Mouse (Mus musculus) forebrain, embryonic 12.5 days (tissue): Measurements from ENCODE around the gene Safb. TPM values are rescaled to one million over a fixed set of nuclear protein-coding genes. Genes with fewer than 3 reads are reported as not detected.
"Not testable (repeated sequence)": the region's sequence is repeated elsewhere in the genome, so short reads cannot be mapped to it uniquely, and the experiment has no call there.

ENCODE experiments used
- ATAC-seq: fragments of 200-750 bp; cut with Nextera tagmentation; 2 replicates; pipeline ENCODE4 v1.8.0; 2017; ENCODE audit warnings: moderate TSS enrichment; ENCODE audit not compliant: low FRiP score
- H3K27ac ChIP-seq: fragments of 300-500 bp; sonication (generic); 2 replicates; pipeline ENCODE4 v1.5.1; 2016; ENCODE audit warnings: mild to moderate bottlenecking
- H3K27me3 ChIP-seq: fragments of 300-500 bp; sonication (generic); 2 replicates; pipeline ENCODE4 v1.6.1; 2016; ENCODE audit warnings: mild to moderate bottlenecking
- H3K36me3 ChIP-seq: fragments of 300-500 bp; sonication (generic); replicated peaks from 2 replicates; pipeline ENCODE4 v1.6.1; 2016; ENCODE audit warnings: mild to moderate bottlenecking
- H3K4me1 ChIP-seq: fragments of 300-500 bp; sonication (generic); 2 replicates; pipeline ENCODE4 v1.6.1; 2016
- H3K4me2 ChIP-seq: fragments of 300-500 bp; sonication (generic); 2 replicates; pipeline ENCODE4 v1.6.1; 2016; ENCODE audit warnings: mild to moderate bottlenecking, moderate library complexity
- H3K4me3 ChIP-seq: fragments of 300-500 bp; sonication (generic); replicated peaks from 2 replicates; pipeline ENCODE4 v1.5.1; 2016; ENCODE audit warnings: mild to moderate bottlenecking
- H3K9ac ChIP-seq: fragments of 300-500 bp; sonication (generic); 2 replicates; pipeline ENCODE4 v1.6.1; 2016; ENCODE audit warnings: mild to moderate bottlenecking
- H3K9me3 ChIP-seq: fragments of 300-500 bp; sonication (generic); 2 replicates; pipeline ENCODE4 v1.6.1; 2016
- WGBS: fragments of 180-500 bp; shearing (Covaris S2); methylation state at CpG from one replicate; pipeline ENCODE4 v1.1.7; 2016; 5-methylcytosine and 5-hydroxymethylcytosine counted together
- polyA plus RNA-seq: library from polyadenylated mRNA; unstranded; fragments of >200 nt; fragmentation: Nextera tagmentation; extraction: Ambion mirVana; gene quantifications from 2 replicates; pipeline ENCODE4 v1.2.1, GENCODE M21; 2016

Safb gene
- polyA plus RNA-seq, 1 experiment from 2014 or later: 180 TPM

DNA sequence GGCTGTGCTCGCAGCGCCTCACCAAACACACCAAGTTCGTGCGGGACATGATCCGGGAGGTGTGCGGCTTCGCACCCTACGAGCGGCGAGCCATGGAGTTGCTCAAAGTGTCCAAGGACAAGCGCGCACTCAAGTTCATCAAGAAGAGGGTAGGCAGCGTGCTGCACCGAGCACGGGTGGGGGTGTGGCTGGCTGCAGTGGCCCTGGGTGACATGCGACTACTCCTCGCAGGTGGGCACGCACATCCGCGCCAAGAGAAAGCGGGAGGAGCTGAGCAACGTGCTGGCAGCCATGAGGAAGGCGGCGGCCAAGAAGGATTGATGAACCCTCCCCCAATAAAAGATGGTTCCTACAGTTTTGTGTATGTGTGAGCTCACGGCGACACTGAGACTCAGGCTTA, 29.3 kb downstream of the Safb start:
- Histone ChIP-seq H3K27ac (peak overlapping the region; percentile 87; the same call in 1 of the 2 replicates), H3K9ac (peak overlapping the region; percentile 81), H3K4me3 (peak overlapping the region; percentile 69), H3K4me2 (peak overlapping the region; percentile 90), H3K4me1 (peaks cover 28% of the 10 kb centered on the region), H3K36me3 (peaks cover 49% of the 10 kb centered on the region)
- not testable (repeated sequence) for ATAC-seq, H3K27me3 ChIP-seq, H3K9me3 ChIP-seq
- under 1% methylated on average over 26 of the region's 26 CpGs for WGBS

DNA sequence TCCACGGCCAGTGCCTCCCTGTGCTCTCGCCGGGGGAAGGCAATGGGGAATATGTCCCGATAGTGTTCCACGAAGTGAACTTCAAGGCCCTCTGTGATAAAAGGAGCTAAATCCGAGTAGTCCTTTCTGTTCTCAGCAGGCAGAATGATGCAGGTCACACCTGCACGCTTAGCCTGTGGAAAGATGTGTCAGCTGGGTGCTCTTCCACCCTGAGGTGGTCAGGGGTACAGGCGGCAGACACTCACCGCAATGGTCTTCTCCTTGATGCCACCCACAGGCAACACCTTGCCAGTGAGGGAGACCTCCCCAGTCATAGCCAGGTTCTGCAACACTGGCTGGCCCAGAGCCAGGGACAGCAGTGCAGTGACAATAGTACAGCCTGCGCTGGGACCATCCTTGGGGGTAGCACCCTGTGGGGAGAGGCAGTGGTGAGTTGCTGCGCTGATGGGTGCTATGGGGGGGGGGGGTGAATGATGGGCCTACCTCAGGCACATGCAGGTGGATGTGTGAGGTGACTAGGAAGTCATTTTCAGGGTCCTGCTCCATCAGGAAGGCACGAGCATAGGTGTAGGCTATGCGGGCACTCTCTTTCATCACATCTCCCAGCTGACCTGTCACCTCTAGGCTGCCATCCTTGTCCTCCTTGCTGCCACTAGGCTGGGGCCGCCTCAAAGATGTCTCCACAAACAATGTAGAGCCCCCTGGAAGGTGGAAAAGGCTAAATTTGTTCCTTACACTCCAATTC, 29.9 kb downstream of the Safb start:
- no peaks in the 10 kb centered on the region for H3K27me3 ChIP-seq
- H3K9me3 ChIP-seq: no peaks in the 10 kb centered on the region
- no peak overlapping the region for H3K27ac ChIP-seq
- no peak for ATAC-seq
- H3K9ac ChIP-seq: peak overlapping the region; percentile 81
- 30% methylated on average over 14 of the region's 14 CpGs for WGBS
- H3K4me3 ChIP-seq: peak overlapping the region; percentile 69
- peaks cover 25% of the 10 kb centered on the region for H3K4me1 ChIP-seq
- peaks cover 56% of the 10 kb centered on the region for H3K36me3 ChIP-seq
- peak overlapping the region; percentile 90 for H3K4me2 ChIP-seq

DNA sequence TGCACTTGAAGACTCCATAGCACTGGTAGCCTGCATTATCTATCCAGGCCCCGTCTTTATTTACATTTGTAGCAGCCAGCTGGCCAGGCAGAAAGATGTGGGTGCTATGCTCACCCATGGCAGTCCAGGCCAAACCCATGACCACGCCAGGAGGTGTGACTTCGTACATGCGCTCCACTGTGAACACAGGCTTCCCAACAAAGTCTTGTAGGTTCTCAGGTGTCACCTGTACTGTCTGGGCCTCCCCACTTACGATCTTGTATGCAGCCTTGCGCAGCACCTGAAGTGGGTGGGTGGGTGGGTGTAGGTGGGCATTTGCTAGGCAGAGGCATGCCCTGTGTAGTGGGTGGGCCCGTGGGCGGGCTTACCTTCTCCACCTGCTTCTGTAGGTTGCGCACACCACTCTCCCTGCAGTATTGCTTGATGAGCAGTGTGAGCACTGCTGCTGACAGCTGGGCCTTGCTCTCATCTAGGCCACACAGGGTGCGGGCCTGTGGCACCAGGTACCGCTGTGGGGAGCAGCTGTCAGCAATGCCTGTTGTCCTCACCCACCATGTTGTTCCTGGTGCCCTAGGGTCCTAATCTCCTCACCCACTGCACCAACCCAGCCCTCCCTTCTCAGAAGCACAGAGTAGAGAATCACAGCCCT, 30.6 kb downstream of the Safb start:
- H3K4me1 ChIP-seq: peaks cover 22% of the 10 kb centered on the region
- H3K9me3 ChIP-seq: no peaks in the 10 kb centered on the region
- H3K27ac ChIP-seq: no peak overlapping the region
- peak overlapping the region; percentile 69 for H3K4me3 ChIP-seq
- H3K27me3 ChIP-seq: no peaks in the 10 kb centered on the region
- H3K4me2 ChIP-seq: peak overlapping the region; percentile 90
- ATAC-seq: no peak
- H3K36me3 ChIP-seq: peaks cover 63% of the 10 kb centered on the region
- WGBS: 84% methylated on average over 11 of the region's 11 CpGs
- peak overlapping the region; percentile 81; the same call in 1 of the 2 replicates for H3K9ac ChIP-seq

DNA sequence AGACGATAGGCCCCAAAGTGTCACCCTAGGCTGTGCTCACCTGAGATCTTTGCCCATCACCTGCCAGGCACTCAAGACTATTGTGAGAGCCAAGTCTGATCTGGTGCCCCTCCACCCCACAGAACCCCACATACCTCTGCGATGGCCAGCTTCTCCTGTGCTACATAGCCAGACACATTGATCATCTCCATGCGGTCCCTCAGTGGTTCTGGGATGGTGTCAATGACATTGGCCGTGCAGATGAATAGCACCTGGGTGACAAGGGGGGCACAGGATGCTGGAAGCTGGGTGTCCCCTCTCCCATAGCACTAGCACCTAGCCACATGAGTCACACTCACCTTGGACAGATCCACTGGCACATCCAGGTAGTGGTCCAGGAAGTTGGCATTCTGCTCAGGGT, 31.2 kb downstream of the Safb start:
- H3K4me1 ChIP-seq: peaks cover 17% of the 10 kb centered on the region
- no peak for ATAC-seq
- H3K9me3 ChIP-seq: no peaks in the 10 kb centered on the region
- no peak overlapping the region; the same call in 1 of the 2 replicates for H3K4me3 ChIP-seq
- H3K4me2 ChIP-seq: no peak overlapping the region
- WGBS: 85% methylated on average over 4 of the region's 4 CpGs
- no peak overlapping the region for H3K9ac ChIP-seq
- no peaks in the 10 kb centered on the region for H3K27me3 ChIP-seq
- H3K27ac ChIP-seq: no peak overlapping the region
- H3K36me3 ChIP-seq: peaks cover 68% of the 10 kb centered on the region

DNA sequence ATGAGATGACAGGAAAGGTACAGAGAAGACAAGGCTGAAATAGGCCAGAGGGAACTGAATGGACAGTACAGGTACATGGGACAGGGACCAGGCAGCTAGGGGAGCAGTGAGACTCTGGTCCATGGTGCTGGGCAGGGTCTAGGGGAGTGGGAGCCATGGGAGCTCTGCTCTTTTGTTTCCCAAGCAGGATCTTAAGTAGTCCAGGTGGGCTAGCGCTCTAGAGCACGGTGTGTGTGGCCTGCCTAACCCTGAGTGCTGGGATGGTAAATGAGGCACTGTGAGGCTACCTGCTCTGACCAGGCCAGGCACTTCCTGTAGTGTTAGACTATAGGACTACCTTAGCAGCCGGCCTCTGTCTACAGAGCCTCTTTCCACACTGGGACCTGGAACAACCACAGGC, 32.1 kb downstream of the Safb start:
- H3K4me2 ChIP-seq: no peak overlapping the region
- H3K27me3 ChIP-seq: no peaks in the 10 kb centered on the region
- H3K9ac ChIP-seq: no peak overlapping the region
- H3K9me3 ChIP-seq: no peaks in the 10 kb centered on the region
- H3K4me1 ChIP-seq: peaks cover 17% of the 10 kb centered on the region
- H3K4me3 ChIP-seq: no peak overlapping the region
- no peak overlapping the region for H3K27ac ChIP-seq
- H3K36me3 ChIP-seq: peaks cover 77% of the 10 kb centered on the region
- 73% methylated on average over 3 of the region's 3 CpGs for WGBS
- no peak for ATAC-seq

DNA sequence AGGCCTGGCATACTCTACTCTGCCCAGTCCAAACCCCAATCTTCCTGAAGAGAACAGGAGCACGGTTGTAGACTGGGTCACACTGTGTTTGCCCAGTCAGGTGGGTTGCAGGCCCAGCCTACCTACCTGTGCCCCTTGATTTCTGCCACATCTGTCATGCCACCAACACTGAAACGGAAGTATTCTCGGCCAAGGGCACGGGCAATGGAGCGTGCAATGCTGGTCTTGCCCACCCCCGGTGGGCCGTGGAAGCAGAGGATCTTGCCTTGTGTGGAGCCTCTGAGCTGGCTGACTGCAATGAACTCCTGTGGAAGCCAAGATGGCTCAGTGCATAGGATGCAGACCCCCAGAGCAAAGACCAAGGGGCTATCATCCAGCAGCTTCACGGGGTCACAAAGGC, 33.0 kb downstream of the Safb start:
- H3K36me3 ChIP-seq: peaks cover 86% of the 10 kb centered on the region
- H3K27me3 ChIP-seq: no peaks in the 10 kb centered on the region
- ATAC-seq: no peak
- H3K27ac ChIP-seq: no peak overlapping the region
- 92% methylated on average over 8 of the region's 8 CpGs for WGBS
- H3K4me2 ChIP-seq: no peak overlapping the region
- no peaks in the 10 kb centered on the region for H3K9me3 ChIP-seq
- H3K4me1 ChIP-seq: peaks cover 17% of the 10 kb centered on the region
- H3K4me3 ChIP-seq: no peak overlapping the region
- H3K9ac ChIP-seq: no peak overlapping the region

DNA sequence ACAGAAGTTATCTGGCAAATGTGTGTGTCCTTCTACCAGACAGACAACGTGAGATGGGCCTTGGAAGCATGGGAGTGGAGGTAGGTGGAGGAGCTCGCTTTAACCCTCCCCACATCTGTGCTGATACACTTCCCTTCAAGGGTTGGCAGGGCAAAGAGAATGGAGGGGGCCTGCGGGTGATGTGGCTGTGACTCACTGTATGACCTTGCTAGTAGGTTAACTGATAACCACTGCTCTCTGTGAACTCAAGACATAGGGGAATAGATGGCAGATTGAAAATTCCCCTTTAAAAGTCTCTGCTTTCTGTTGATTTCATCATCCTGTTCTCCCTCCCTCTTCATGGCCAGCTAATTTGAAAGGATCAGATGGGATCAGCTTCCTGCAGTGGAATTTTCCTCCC, 40.9 kb downstream of the Safb start:
- Histone ChIP-seq H3K9me3 (no peaks in the 10 kb centered on the region), H3K9ac (no peak overlapping the region), H3K4me3 (peak overlapping the region; percentile 82; the same call in 1 of the 2 replicates), H3K36me3 (peaks cover 40% of the 10 kb centered on the region), H3K4me1 (peaks cover 27% of the 10 kb centered on the region), H3K27ac (no peak overlapping the region), H3K27me3 (peaks cover 6% of the 10 kb centered on the region; the same call in 1 of the 2 replicates), H3K4me2 (peak overlapping the region; percentile 97)
- 86% methylated on average over 3 of the region's 3 CpGs for WGBS
- ATAC-seq: no peak

DNA sequence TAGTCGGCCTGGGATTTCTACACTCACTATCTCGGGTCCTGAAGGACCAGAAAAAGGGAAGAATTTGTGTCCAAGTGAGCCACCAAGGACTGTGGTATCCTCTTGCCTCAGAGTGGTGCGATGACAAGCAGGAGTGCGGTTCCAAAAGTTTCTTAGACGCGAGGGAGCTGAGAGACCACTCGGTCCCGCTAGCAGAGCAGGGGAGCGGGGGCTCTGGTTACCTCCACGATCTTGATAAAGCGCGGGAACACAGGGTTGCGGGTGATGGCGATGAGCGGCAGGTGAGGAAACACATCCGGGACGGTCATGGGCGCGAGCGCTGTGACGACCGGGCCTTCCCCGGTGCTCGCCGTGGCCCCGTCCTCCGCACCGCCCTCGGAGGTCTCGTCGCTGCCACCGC, 41.6 kb downstream of the Safb start:
- Histone ChIP-seq H3K9me3 (no peaks in the 10 kb centered on the region), H3K36me3 (peaks cover 33% of the 10 kb centered on the region), H3K4me2 (peak overlapping the region; percentile 97), H3K4me1 (peaks cover 27% of the 10 kb centered on the region), H3K4me3 (peak overlapping the region; percentile 82), H3K9ac (peak overlapping the region; percentile 78), H3K27me3 (peaks cover 6% of the 10 kb centered on the region; the same call in 1 of the 2 replicates), H3K27ac (peak overlapping the region; percentile 57; the same call in 1 of the 2 replicates)
- whole genome bisulfite sequencing: 1% methylated on average over 32 of the region's 32 CpGs
- no peak for ATAC-seq

DNA sequence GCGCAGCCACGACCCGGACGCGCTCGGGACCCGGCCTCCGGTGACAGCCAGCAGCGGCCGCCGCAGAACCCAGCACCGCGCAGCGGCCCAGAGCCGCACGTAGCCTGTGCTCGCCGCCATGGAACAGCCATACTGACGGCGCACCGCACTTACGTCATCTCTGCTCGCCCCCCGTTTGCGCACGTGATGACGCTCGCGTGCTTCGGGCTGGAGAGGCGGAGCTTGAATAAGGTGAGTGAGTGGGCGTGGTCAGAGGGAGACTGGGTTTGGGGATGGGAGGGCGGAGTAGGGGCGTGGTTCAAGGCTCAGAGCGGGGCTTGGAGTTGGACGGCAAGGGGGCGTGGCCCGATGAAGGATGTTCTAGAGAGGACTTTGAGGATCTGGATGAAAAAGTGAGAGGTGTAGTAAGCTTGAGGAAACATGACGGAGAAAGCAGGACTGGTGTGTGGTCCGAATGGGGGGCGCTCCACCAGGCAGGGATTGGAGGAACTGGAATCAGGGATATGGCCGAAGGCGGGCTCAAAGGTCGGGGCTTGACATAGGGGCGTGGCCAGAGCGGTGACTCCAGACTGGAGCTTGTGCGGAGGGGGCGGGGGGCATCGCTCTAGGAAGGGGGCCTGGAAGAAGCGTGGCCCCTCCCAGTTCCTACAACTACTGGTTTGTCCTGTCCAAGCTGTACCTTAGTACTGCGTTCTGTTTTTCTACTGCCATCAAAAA, 42.3 kb downstream of the Safb start, which contains the start of gene Lonp1:
Gene Lonp1 (minus strand): TSS at position 134 of the 717 bp plus-strand sequence.
- ATAC-seq: peak; percentile 95
- Histone ChIP-seq H3K9me3 (no peaks in the 10 kb centered on the region), H3K36me3 (peaks cover 26% of the 10 kb centered on the region), H3K27me3 (peaks cover 6% of the 10 kb centered on the region; the same call in 1 of the 2 replicates), H3K27ac (peak within 1 kb of the TSS; percentile 57), H3K9ac (peak within 1 kb of the TSS; percentile 78), H3K4me2 (peak within 1 kb of the TSS; percentile 97), H3K4me3 (peak within 1 kb of the TSS; percentile 82), H3K4me1 (peaks cover 27% of the 10 kb centered on the region)
- under 1% methylated on average over 51 of the region's 51 CpGs for WGBS

DNA sequence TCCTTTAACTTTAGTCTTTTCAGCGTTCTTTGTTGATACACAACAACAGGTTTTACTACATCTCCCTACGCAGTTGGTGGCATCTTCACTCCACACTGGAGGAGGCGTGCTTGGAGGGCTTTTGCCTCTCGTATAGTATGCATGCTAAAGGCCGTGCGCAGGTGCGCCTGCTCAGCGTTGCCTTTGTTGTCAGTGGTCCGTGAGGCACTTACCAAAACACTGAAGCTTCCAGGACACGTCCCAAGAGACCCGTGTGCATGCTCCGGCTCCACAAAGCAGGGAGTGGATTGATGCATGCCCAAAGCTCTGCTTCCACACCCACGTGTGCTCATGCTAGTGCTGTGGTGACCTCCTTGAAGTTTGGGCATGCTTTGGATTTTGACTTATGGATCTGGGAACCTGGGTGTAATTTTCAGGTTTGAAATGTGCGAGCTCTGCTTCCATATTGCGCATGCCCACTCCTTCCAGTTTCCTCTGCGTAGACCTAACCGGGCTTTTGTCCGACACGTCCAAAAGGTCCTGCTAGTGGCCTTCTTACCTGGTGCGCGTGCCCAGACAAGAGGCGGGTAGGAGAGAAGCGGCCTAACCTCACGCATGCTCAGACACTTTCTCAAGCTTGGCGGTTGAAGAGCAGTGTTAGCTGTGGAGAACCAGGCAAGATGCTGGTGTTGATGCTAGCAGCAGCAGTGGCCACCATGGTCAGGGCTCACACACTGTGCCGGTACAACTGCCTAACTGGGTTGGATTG, 43.1 kb downstream of the Safb start, which contains the start of gene Catsperd:
Gene Catsperd (plus strand): TSS at position 614 of the 748 bp plus-strand sequence.
- Histone ChIP-seq H3K9me3 (no peaks in the 10 kb centered on the region), H3K36me3 (peaks cover 19% of the 10 kb centered on the region), H3K27ac (peak within 1 kb of the TSS; percentile 14; the same call in 1 of the 2 replicates), H3K27me3 (peaks cover 6% of the 10 kb centered on the region; the same call in 1 of the 2 replicates), H3K4me3 (peak within 1 kb of the TSS; percentile 82), H3K4me2 (peak within 1 kb of the TSS; percentile 97), H3K4me1 (peaks cover 27% of the 10 kb centered on the region), H3K9ac (peak within 1 kb of the TSS; percentile 17)
- 9% methylated on average over 26 of the region's 26 CpGs for WGBS
- ATAC-seq: peak; percentile 35

DNA sequence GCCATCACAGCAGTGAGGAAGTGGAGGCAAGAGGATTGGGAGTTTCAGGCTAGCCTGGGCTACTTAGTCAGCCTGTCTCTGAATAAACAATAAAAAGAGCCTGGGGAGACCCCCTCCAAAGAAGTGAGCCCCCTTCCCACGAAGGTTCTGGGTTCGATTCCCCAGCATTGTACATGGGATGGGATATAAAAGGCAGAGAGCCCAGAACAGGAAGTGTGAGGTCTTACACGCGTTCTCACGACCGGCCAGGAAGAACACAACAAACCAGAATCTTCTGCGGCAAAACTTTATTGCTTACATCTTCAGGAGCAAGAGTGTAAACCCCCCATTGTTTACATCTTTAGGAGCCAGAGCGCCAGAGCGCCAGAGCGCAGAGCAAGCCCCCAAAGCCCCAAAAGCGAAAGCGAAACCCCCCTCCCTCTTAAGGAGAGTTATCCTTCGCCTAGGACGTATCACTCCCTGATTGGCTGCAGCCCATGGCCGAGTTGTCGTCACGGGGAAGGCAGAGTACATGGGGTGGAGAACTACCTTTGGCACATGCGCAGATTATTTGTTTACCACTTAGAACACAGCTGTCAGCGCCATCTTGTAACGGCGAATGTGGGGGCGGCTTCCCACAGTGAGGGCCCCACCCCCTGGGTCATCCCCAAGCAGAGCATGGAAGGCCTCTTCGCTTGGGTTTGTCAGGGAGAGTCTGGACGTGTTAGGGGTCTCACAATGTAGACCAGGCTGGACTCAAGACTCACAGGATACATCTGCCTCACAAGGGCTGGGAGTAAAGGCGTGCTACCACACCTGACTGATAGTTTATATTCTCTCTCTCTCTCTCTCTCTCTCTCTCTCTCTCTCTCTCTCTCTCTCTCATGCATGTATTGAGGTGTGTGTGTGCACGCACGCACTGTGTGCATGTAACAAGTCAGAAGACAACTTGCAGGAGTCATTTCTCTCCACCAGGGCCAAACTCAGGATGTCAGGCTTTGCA, 45.5 kb downstream of the Safb start:
- H3K4me3 ChIP-seq, H3K9me3 ChIP-seq, H3K27ac ChIP-seq, H3K9ac ChIP-seq, H3K4me2 ChIP-seq, H3K36me3 ChIP-seq, ATAC-seq, H3K27me3 ChIP-seq: not testable (repeated sequence)
- 88% methylated on average over 27 of the region's 27 CpGs for WGBS
- peaks cover 23% of the 10 kb centered on the region for H3K4me1 ChIP-seq
